Mouse (Mus musculus) adrenal gland, adult 8-10 months (tissue): ENCODE measurements around the gene Rhobtb3. TPM values are rescaled to one million over a fixed set of nuclear protein-coding genes. Genes with fewer than 3 reads are reported as not detected.
A peak's percentile ranks its signal among the peaks of the same experiment; 100 is the strongest.

ENCODE experiments used
- DNase-seq: peaks from one replicate; pipeline ENCODE4 v3.0.0; 2022
- total RNA-seq, 4 experiments: library from RNA; stranded (reverse); gene quantifications; 2 replicates each; pipeline ENCODE4 v1.2.4; 2022

The Rhobtb3 gene
- total RNA-seq: 10 to 100 TPM in 2 of 4 experiments, 1 to 10 TPM in 2; 5.7 to 13.8 (median 8.9) TPM

GRCm38 (mm10) chr13:75943189-75944043, at the start of gene Rhobtb3:
Gene Rhobtb3, minus strand, starts transcription at chr13:75943925.
- DNase-seq: peak; percentile 52

DNA sequence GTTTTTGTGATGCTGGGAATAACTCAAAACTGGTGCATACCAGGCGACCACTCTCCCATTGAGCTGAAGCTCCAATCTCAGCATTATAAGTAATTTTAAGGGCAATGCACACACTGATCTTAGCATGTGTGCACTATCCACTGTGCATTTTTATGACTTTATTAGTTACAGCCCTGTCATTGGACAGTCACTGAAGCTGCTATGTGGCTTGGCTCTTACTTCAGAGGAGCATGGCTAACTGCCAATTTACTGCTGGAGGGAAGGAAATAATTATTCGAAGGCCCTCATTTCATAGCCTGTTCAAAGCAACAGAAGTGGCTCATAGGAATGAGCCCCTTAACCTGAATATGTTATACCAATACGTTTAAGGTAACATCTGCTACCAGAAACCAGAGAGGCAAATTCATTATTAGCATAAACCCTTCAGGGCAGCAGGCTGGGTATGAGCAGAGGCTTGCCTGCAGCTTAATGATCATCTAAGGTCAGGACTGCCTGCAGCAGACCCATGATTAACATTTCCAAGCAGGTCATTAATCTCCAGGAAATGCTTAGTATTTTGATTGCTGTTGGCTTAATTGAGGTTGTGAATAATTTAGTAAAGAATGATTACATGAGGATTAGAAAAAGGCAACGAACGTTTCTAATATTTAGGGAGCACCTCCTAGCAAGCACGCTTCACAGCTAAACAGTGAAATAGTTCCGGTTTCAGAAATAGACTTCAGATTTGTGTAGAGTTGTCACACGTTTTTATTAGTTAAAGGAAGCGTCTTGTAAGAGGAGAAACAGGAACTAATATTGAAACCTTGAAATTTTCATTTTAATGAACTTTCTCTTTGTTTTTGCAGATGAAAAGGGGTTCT, 48.7 kb upstream of the Rhobtb3 start:
- DNase-seq: no peak

GRCm38 (mm10) chr13:75988096-75988495, 44.4 kb upstream of the Rhobtb3 start:
- no peak for DNase-seq

DNA sequence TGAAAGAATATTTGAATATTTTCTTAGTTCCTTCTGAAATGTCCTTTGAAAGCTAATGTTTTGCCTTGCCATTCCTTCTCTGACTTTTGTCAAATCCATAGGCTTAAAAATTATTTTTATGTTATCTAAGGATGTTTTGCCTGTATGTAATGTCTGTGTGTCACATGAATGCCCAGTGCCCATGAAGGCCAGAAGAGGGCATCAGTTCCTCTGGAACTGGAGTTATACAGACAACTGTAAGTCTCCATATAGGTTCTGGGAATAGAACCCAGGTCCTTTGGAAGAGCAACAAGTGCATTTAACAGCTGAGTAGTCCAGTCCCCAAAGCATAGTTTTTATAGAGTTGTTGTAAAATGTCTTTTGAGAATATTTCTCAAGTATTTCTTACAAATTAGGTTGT, 38.2 kb upstream of the Rhobtb3 start:
- DNase-seq: no peak

DNA sequence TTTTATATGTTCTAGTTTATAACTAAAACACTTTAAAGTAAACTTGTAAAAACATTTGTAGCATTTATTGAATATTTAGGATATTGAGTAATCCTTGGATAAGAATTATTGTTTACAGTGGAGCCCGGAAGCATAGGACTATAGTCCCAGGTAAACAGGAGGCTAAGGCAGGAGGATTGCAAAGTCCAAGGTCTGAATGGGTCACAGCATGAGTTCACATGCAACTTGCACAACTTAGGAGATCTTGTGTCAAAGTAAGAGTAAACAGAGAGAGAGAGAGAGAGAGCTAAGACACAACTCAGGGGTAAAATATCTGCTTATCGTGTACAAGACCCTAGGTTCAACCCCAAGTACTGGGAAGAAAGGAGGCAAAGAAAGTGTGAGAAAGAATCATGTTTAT, 32.9 kb upstream of the Rhobtb3 start:
- DNase-seq: no peak

DNA sequence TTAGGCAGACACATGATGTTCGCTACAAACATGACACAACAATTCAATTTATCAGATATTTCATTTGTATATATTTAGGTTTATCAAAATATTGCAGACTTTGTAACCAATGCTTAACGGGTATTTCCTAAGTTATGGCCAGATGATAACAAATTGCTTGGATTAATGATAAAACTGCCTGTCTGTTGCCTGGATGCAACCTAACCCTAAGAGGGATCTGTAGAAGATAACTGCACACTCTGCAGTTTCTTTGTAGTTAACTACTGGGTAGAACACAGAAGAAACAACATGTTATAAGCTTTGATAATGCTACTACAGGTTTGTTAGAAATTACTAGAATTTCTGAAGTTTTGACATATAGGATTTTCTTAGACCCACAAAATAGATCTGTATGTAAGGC, 32.5 kb upstream of the Rhobtb3 start:
- DNase-seq: no peak

DNA sequence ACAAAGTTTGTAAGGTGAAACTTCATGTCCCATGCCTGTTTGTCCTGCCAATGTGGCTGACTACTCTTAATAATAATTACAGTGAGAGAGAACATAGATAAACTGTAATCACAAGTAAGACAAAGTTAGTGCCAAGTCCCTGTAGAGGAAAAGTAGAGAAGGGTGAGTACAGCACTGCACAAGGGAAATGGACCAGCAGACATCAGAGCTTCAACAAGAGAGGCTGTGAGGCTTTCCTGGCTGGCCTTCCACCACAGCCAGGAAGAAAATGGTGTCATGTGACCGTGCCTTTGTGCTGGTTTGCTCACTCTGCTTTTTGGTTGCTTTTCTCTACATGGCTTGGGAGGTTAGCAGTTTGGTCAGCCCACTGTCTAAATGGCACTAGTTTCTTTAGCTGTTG, 31.9 kb upstream of the Rhobtb3 start:
- no peak for DNase-seq

GRCm38 (mm10) chr13:75974481-75974880, 30.8 kb upstream of the Rhobtb3 start:
- DNase-seq: no peak

DNA sequence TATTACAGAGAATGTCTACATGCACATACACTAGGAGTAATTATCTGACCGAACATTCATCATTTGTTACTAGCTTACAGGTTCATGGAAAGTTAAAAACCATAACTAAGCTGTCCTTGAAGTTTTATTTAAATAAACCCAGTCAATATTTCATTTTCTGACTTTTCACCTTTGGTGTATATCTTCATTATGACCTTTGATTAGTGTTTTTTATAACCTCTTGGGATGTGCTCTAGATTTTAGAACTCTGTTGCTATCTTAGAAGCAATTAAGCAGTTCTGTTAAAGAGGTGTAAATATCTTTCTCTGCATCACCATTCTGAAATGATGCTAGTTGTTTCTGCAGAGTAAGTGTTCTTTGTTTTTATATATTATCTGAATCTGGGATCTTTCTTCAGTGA, 23.1 kb upstream of the Rhobtb3 start, which contains the start of gene Spata9:
TSS of gene Spata9 (plus strand) at position 301 of the 400 bp plus-strand sequence.
- no peak for DNase-seq

- DNase-seq: no peak
These were observed 11.8 kb upstream of the Rhobtb3 start for GRCm38 (mm10) chr13:75955357-75955992.

- DNase-seq: no peak
These were observed 6.6 kb upstream of the Rhobtb3 start for GRCm38 (mm10) chr13:75950295-75950694.

- no peak for DNase-seq
These were observed 507 bp upstream of the Rhobtb3 start for GRCm38 (mm10) chr13:75944044-75944820.

GRCm38 (mm10) chr13:75942731-75943130, 994 bp downstream of the Rhobtb3 start:
- no peak for DNase-seq

GRCm38 (mm10) chr13:75941518-75942295, 2.0 kb downstream of the Rhobtb3 start:
- DNase-seq: no peak

DNA sequence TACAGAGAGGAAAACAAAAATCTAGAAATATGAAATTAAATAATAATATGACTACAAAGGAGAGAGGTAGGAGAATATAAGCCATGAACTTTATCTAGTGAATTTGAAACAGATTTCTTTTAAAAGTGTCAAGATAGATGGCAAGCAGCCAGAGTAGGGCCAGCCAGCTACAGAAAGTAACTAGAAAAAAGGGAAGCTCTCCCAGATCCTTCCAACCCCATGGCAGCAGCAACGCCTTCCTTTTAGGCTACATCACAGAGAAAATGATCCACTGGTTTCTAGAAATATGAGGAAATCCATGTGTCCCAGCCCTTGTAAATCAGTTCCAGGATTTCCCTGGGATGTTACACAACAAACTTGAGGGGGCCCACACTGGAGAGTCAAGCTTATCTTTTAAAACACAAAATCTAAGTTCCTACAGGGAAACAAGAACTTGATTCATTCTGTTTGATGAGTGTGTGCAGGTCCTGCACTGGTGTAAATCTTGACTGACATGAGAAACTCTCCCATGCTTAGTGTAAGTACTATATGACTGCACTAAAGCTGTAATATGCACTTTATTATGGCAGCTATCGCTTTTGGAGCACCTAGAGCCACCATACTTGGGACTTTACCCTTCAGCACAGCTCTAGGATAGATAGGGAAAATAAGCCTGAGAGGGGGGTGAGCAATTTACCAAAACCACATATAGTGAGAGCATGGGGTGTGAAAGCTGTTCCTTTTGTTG, 2.8 kb downstream of the Rhobtb3 start:
- DNase-seq: no peak

GRCm38 (mm10) chr13:75938866-75939265, 4.9 kb downstream of the Rhobtb3 start:
- DNase-seq: peak; percentile 6

DNA sequence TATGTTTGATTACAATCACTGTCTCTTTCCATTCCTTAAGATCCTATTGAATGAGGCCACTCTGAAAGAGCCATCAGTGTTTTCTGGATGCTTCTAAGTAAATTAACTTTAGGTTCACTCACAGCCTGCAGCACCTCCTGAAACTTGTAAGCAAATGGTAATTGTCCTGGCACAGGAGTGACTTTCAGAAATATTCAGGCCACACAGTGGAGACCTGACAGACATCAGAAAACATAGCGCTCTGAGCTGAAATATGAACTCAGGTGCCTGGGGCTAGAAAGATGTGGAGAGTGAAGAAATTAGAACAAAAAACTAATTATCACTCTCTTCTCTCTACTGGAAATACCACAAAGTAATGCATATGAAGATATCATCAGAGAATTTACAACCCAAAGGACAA, 10.4 kb downstream of the Rhobtb3 start:
- DNase-seq: no peak

GRCm38 (mm10) chr13:75931073-75931472, 12.7 kb downstream of the Rhobtb3 start:
- DNase-seq: no peak

- DNase-seq: no peak
These were observed 13.1 kb downstream of the Rhobtb3 start for GRCm38 (mm10) chr13:75930660-75931059.

DNA sequence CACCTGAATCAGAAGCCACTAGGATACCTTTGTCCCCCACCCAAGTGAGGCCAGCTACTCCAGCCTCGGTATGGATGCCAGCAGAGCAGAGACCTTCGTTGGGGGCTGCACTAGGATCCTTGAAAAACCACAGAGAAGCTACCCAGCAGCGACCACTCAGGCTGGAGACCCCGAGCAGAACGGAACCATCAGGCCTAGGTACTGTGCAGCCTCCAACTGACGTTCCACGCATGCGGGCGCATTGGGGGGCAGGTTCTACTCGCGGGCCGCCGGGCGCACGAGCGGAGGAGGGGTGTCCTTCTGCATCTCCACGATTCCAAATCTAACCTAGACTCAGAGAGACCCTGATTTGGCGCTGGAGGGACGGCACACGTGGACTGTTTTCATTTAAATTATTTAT, 13.7 kb downstream of the Rhobtb3 start:
- DNase-seq: no peak
